Mouse (Mus musculus) MEL-GATA-1-ER (cell line): ENCODE data around the gene Plce1.

ENCODE experiments used
- DNase-seq: peaks from one replicate; pipeline ENCODE4 v3.0.0-alpha.2; 2012; ENCODE audit warnings: low read depth; ENCODE audit errors: extremely low read depth

Plce1 gene

GRCm38 (mm10) chr19:38818766-38819426 lies 338.0 kb downstream of the Plce1 start, which contains the start of gene Noc3l:
TSS of gene Noc3l (minus strand) at chr19:38819237.
- peak; percentile 71 for DNase-seq

DNA sequence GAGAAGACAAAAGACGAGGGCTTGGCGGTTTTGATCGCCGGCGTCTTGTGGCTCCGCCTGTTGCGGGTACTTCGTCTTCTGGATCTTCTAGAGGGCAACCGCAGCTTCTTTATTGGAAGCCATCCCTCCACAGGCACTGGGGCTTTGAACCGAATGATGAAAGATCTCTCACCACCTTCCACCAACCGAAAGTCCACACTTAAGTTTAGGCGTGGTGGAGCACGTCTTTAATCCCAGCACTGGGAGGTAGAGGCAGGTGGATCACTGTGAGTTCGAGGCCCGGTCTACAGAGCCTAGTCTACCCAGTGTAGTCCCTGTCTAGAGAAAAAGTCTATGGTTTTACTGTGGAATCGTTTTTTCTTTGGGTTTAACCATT lies 338.5 kb downstream of the Plce1 start:
- DNase-seq, result no peak

- peak; percentile 79 for DNase-seq
Measured at GRCm38 (mm10) chr19:38820186-38820804, 339.4 kb downstream of the Plce1 start.

DNA sequence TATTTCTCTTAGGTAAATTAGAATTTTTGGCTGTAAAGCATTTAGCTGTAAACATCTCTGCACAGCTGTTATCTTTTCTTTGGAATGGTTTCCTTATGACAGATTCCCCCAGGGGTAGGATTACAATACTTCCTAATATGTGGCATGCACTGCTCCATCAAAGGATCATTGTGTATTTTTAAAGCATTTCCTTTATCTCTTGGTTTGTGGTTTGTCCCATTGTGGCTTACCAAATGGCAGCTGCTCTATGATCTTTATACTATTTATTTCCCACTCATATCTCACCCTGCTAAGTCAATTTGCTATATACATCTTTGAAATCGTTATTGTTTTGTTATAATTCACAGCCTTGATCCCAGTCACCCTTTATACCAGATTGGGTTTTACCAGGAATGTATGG lies 352.3 kb downstream of the Plce1 start:
- no peak for DNase-seq
